Mouse (Mus musculus): Measurements from ENCODE around the gene Zic1. TPM values are rescaled to one million over a fixed set of nuclear protein-coding genes. Genes with fewer than 3 reads are reported as not detected.
A peak's percentile ranks its signal among the peaks of the same experiment; 100 is the strongest.

Zic1 gene
- polyA plus RNA-seq, 1 experiment, result not detected

DNA sequence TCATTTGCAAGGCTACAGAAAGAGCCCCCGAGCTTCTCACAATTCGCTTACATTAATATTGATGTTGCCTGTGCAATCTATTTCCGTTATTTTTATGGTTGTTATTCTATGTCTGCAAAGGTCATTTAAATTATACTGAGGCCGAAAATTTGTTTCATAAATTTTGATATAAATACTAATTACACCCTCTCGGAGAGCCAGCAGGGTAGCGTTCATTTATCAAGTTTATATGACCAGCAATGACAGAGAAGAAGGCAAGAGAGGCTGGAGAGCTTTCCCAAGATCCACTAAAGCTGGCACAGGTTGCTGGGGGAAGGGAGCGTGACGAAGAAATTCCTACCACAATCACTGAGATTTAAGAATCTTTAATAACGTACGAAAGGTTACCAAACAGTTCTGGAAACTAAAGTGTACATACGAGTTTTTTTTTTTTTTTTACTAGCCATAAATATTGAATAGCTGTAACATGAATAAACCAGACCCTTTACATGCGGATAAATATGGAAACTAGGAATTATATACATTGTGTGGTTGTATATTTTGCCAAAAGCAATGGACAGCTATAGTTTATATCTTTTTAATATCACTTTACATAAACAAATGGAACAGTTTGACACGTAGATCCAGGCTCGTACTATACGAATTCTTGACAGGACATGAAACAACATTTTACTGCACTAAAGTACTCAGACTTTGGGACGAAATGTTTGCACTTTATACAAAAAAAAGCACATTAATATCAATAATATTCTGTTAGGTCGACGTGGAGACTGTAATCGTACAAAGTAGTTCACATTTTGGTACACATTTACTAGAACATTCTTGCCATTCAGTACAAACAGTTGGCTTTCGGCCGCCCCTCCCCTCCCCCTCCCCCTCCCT is 5.2 kb downstream of the Zic1 start:
- 49% methylated on average over 21 of the region's 21 CpGs for WGBS
- 0 out of 2 replicates have a peak overlapping the region, but pooled peaks have one; percentile 33 for H3K4me3 ChIP-seq (ENCODE audit: insufficient read depth, low read depth, low read length)

GRCm38 (mm10) chr9:91358851-91359687 is 6.5 kb downstream of the Zic1 start:
- WGBS, result 56% methylated on average over 10 of the region's 10 CpGs
- no peak overlapping the region for H3K27ac ChIP-seq (ENCODE audit: insufficient read depth, low read depth, low read length)
- TF ChIP-seq CTCF (IDR thresholded peaks at IDR 0.05; ENCODE audit: insufficient read depth, low read depth, low read length) (no peak), POLR2A (IDR thresholded peaks at IDR 0.05; ENCODE audit: insufficient read depth, low read depth, low read length) (no peak)
- H3K4me3 ChIP-seq (ENCODE audit: insufficient read depth, low read depth, low read length), result no peak overlapping the region
- peaks cover 5% of the 10 kb centered on the region for H3K4me1 ChIP-seq (ENCODE audit: control insufficient read depth, insufficient read depth, low read length)

More for the DNA sequence above, 5.2 kb downstream of the Zic1 start:
- no peak for TF ChIP-seq CTCF (IDR thresholded peaks at IDR 0.05; ENCODE audit: insufficient read depth, low read depth, low read length)
- TF ChIP-seq POLR2A (IDR thresholded peaks at IDR 0.05; ENCODE audit: insufficient read depth, low read depth, low read length), result no peak
- Histone ChIP-seq H3K4me1 (ENCODE audit: control insufficient read depth, insufficient read depth, low read length) (peaks cover 7% of the 10 kb centered on the region), H3K27ac (ENCODE audit: insufficient read depth, low read depth, low read length) (no peak overlapping the region)

DNA sequence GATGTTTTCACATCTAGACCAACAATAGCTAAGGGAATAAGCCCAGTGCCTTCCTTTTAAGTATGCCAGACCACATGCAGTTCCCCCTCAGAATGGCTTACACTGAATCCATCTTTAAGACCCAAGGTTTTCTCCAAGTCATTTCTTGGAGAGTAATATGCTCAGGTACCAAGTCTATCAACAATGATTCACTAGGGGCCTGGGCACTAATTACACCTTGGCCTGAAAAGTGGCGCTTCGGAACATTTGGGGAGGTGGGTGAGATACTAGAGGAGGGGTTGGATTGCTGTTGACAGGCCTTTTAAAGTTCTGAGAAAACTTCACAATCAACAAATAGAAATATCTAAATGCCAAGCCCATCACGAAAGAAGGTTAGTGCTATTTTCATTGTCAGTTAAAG is 8.3 kb downstream of the Zic1 start:
- TF ChIP-seq CTCF (IDR thresholded peaks at IDR 0.05; ENCODE audit: insufficient read depth, low read depth, low read length) (no peak), POLR2A (IDR thresholded peaks at IDR 0.05; ENCODE audit: insufficient read depth, low read depth, low read length) (no peak)
- no peak overlapping the region for H3K4me3 ChIP-seq (ENCODE audit: insufficient read depth, low read depth, low read length)
- peaks cover 5% of the 10 kb centered on the region for H3K4me1 ChIP-seq (ENCODE audit: control insufficient read depth, insufficient read depth, low read length)
- WGBS, result 59% methylated on average over 3 of the region's 3 CpGs
- no peak overlapping the region for H3K27ac ChIP-seq (ENCODE audit: insufficient read depth, low read depth, low read length)

GRCm38 (mm10) chr9:91356353-91356740 is 9.3 kb downstream of the Zic1 start:
- H3K4me1 ChIP-seq (ENCODE audit: control insufficient read depth, insufficient read depth, low read length), result peaks cover 7% of the 10 kb centered on the region
- H3K27ac ChIP-seq (ENCODE audit: insufficient read depth, low read depth, low read length), result no peak overlapping the region; the same call in 1 of the 2 replicates
- TF ChIP-seq CTCF (IDR thresholded peaks at IDR 0.05; ENCODE audit: insufficient read depth, low read depth, low read length), result no peak
- no peak for TF ChIP-seq POLR2A (IDR thresholded peaks at IDR 0.05; ENCODE audit: insufficient read depth, low read depth, low read length)
- WGBS, result 39% methylated on average over 4 of the region's 4 CpGs
- no peak overlapping the region for H3K4me3 ChIP-seq (ENCODE audit: insufficient read depth, low read depth, low read length)

GRCm38 (mm10) chr9:91355629-91356352 is 9.8 kb downstream of the Zic1 start:
- Histone ChIP-seq H3K4me3 (ENCODE audit: insufficient read depth, low read depth, low read length) (peak overlapping the region; percentile 40), H3K27ac (ENCODE audit: insufficient read depth, low read depth, low read length) (no peak overlapping the region; the same call in 1 of the 2 replicates), H3K4me1 (ENCODE audit: control insufficient read depth, insufficient read depth, low read length) (peaks cover 7% of the 10 kb centered on the region)
- 2% methylated on average over 35 of the region's 35 CpGs for WGBS
- peak; percentile 30; the same call in 1 of the 2 replicates for TF ChIP-seq POLR2A (IDR thresholded peaks at IDR 0.05; ENCODE audit: insufficient read depth, low read depth, low read length)
- no peak for TF ChIP-seq CTCF (IDR thresholded peaks at IDR 0.05; ENCODE audit: insufficient read depth, low read depth, low read length)

GRCm38 (mm10) chr9:91355270-91355589 is 10.4 kb downstream of the Zic1 start:
- Histone ChIP-seq H3K27ac (ENCODE audit: insufficient read depth, low read depth, low read length) (peak overlapping the region; percentile 24; the same call in 1 of the 2 replicates), H3K4me1 (ENCODE audit: control insufficient read depth, insufficient read depth, low read length) (peaks cover 7% of the 10 kb centered on the region), H3K4me3 (ENCODE audit: insufficient read depth, low read depth, low read length) (peak overlapping the region; percentile 40; the same call in 1 of the 2 replicates)
- TF ChIP-seq CTCF (IDR thresholded peaks at IDR 0.05; ENCODE audit: insufficient read depth, low read depth, low read length) (no peak), POLR2A (IDR thresholded peaks at IDR 0.05; ENCODE audit: insufficient read depth, low read depth, low read length) (no peak)
- WGBS, result 3% methylated on average over 7 of the region's 7 CpGs

GRCm38 (mm10) chr9:91354434-91355269 is 11.0 kb downstream of the Zic1 start:
- WGBS, result 56% methylated on average over 22 of the region's 22 CpGs
- peaks cover 7% of the 10 kb centered on the region for H3K4me1 ChIP-seq (ENCODE audit: control insufficient read depth, insufficient read depth, low read length)
- TF ChIP-seq POLR2A (IDR thresholded peaks at IDR 0.05; ENCODE audit: insufficient read depth, low read depth, low read length) (no peak), CTCF (IDR thresholded peaks at IDR 0.05; ENCODE audit: insufficient read depth, low read depth, low read length) (no peak)
- H3K4me3 ChIP-seq (ENCODE audit: insufficient read depth, low read depth, low read length), result no peak overlapping the region
- H3K27ac ChIP-seq (ENCODE audit: insufficient read depth, low read depth, low read length), result peak overlapping the region; percentile 40

Measured in olfactory bulb, adult 2 months (tissue).